Mouse (Mus musculus): Measurements from ENCODE around the gene Rbfox3.
"Not testable (repeated sequence)": the region's sequence is repeated elsewhere in the genome, so short reads cannot be mapped to it uniquely, and the experiment has no call there.

Gene Rbfox3

DNA sequence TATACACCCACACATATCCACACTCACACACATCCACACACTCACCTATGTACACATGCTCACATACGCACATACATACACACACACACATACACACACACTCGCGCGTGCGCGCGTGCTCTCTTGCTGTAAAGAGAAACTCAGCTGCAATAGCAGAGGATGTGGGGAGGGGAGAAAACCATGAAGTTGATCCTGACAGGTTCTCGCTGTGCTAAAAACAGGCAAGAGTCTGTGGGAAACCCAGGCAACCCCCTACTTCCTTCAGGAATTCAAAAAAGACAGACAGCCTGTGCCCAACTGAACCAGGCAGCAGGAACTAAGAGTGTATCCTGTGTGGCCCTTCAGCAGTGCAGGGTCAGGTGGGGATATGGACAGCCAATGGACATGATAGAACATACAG, 92.9 kb downstream of the Rbfox3 start:
- DNase-seq (ENCODE audit: low spot score), result no peak

DNA sequence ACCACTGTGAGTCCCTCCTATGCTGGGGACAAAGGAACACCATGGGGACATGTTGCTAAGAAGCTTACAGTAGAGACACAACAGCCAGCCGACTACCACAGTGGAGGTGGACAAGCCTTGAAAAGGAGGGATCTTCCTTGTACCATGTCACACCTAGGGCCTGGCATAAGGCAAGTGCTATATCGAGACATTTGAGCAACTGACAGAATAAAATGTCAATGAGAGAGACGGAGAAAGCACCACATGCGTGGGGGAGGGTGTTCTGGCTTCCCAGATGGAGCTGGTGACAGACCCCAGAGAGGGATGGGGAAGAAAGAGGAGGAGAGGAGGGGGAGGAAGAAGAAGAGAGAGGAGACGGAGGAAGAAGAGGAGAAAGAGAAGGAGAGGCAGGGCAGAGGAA, 96.3 kb downstream of the Rbfox3 start:
- no peak for DNase-seq (ENCODE audit: low spot score)

- DNase-seq (ENCODE audit: low spot score), result no peak
Observed at GRCm38 (mm10) chr11:118813942-118814341, 97.5 kb downstream of the Rbfox3 start.

DNA sequence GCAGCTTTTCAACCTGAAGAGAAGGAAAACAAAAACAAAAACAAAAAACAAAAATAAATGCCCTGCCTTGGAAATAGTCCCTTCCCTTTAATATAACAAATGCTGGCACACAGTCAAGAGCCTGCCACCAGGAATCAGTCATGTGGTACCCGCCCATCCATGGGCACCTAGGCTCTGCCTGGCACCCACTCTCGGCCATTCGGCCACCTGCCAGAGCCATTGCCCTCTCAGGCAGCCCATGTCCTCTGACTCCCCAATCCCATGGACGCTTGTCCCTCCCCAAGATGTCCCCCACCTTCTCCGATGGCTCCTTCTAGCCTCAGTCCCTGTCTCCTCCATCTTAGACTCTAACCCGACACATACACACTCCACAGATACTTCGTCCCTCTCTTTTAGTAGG, 100.0 kb downstream of the Rbfox3 start:
- DNase-seq (ENCODE audit: low spot score), result no peak

DNA sequence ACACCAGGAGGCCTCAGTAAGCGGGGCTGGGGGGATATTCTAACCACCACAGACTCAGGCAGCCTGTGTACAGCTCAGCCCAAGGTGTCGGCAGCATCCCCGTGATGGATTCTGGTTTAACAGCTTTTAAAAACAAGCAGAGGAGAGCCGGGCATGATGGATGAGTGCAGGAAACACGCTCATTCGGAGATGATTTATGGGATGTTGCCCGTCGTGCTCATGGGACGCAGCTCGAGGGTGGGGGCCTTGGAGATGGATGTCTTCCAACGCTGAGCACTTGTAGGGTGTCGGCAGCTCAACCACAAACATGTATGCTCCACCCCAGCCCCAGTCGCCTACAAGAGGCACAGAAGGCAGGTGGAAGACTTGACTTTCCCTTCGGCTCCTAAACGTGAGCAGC, 103.9 kb downstream of the Rbfox3 start:
- no peak for DNase-seq (ENCODE audit: low spot score)

GRCm38 (mm10) chr11:118794856-118795602, 116.4 kb downstream of the Rbfox3 start:
- DNase-seq (ENCODE audit: low spot score), result peak; percentile 5

DNA sequence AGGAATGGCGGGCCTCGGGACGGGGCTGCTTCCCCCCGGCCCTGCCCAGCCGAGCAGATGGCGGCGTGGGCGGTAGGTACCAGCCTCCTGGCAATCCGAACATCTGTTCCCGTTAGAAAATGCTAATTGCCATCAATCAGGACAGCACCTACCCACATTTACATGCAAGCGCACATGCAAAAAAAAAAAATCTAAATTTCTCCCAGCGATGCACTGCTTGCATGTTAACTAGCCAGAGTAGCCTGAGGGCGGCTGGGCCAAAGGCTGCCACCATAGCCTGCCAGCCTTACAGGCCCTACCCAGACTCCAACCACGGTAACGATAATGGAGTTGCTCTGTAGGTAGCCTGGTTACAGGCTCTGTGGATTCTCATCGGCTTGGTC, 117.8 kb downstream of the Rbfox3 start:
- DNase-seq (ENCODE audit: low spot score), result no peak

DNA sequence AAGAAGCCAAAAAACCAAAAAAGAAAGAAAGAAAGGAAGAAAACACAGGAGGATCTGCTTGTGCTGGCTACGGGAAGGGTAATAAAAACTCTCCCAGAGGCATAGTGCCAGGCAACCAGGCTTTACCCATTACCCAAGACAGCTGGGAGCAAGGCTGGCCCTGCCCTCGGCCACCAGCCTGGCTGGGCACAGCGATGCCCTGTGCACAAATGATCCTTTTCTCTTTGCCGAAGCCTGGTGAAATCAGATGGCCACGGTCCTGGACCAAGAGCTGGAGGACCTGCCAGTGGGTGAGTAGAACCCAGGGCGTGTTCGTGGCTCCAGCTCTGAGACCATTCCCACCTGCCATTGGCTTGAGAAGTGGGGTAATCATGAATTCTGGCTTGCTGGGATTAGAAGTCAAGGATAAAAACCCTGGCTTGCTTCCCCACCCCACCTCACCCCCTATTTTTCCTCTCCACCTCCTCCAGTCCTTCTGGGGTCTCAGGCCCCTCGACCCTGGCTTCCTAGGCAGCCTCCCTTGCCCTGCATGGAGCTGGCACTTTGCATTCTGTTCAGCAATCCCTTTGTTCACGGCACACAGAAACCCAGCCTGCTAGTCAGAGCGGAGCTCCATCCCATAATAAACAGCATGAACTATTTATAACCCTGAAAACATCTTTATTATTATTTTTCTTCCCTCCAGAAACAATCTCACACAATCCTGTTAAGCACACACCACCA, 118.3 kb downstream of the Rbfox3 start:
- DNase-seq (ENCODE audit: low spot score), result no peak

GRCm38 (mm10) chr11:118792163-118792915, 119.1 kb downstream of the Rbfox3 start:
- no peak for DNase-seq (ENCODE audit: low spot score)

DNA sequence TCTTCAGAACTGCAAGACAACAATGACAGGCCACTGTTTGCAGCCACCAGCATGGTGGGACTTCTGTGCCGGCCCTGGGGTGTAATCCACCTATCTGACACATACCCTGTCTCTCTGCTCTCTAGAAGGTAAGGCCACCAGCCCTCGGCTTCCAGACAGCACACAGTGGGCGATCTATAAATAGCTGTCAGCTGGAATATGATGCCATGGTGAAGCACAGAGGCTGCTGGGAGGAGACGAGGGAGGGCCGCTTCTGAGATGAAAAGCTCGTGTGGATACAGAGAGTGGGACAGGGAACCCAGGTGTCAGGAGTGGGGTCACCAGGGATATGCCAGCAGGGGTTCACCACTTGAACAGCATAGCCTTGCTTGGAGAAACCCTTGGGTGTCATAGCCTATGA, 120.0 kb downstream of the Rbfox3 start:
- no peak for DNase-seq (ENCODE audit: low spot score)

DNA sequence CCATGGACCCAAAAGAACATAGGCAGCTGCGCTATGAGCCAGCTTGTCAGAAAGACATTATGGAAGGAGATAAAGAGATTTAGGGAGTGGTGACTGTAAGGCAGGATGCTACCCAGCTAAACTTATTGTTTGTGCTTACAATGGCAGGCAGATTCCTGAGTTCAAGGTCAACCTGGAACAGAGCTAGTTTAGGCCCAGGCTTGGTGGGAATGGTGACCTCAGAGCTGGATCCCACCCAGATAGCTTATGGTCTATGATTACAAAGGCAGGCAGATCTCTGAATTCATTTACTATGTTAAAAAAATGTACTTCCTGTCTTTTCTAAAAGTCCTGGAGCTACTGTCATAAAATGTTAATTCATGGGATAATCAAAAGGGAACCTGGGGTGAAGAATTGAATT, 123.3 kb downstream of the Rbfox3 start:
- no peak for DNase-seq (ENCODE audit: low spot score)

DNA sequence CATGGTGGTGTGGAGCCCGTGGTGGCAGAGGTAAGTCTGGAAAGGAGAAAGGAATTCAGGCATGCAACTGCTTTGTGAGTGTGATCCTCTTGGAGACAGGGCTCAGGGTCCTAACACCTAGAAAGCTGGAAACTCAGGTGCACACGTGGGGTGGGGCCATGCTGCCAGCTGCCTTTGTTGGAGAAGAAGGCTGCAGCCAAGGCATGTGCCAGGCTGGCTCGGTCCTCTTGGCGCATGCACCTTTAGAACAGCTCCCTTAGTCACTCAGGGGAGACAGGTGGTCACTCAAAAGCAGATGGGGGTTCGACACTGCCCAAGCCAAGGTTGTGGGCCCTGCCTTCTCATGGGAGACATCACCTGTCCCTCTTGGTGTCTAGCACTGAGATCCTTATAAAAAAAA, 128.7 kb downstream of the Rbfox3 start:
- no peak for DNase-seq (ENCODE audit: low spot score)

DNA sequence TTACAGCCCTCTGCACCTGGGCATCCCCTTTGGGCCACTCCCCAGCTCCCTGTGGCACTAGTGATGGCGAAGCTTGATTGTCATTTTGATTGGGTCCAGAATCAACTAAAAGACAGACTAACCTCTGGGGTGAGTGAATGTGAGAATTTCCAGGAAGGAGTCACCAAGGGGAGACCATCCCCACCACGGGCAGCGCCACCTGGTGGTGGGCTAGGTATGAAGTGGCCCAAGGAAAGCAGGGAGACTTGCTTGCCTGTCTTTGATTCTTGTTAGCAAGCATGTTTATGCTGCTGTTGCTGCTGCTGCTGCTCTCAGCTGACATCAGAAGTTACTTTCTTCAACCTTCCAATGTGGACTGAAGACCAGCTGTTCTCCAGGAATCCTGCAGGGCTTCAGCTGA, 135.6 kb downstream of the Rbfox3 start:
- no peak for DNase-seq (ENCODE audit: low spot score)

DNA sequence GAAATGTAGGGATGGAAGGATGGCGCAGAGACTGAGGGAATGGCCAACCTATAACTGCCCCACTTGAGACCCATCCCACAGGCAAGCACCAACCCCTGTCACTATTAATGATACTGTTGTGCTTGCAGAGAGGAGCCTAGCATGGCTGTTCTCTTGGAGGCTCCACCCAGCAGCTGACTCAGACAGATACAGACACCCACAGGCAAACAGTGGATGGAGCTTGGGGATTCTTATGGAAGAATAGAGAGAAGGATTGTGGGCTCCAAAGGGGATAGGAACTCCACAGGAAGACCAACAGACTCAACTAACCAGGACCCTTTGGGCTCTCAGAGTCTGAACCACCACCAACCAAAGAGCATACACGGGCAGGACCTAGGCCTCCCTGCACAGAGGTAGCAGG, 136.6 kb downstream of the Rbfox3 start:
- not testable (repeated sequence) for DNase-seq (ENCODE audit: low spot score)

- no peak for DNase-seq (ENCODE audit: low spot score)
Observed at GRCm38 (mm10) chr11:118773076-118773583, 138.3 kb downstream of the Rbfox3 start.

DNA sequence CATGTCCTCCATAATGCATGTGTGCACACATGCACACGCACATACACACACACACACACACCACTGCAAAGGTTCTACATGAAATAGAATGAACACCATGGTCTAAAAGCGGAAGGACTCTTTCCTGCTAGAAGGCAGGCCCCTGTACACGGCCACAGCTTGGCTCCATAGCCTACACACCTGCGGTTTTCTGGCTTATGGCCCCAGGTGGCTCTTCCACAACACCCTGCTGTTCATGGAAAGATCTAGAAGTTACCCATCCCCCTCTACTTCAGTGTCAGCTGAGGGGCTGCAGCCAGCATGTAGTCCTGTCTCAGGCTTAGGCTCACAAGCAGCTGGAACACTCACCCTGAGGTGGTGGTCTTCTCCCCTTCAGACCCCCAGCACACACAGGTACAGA, 140.0 kb downstream of the Rbfox3 start:
- no peak for DNase-seq (ENCODE audit: low spot score)

DNA sequence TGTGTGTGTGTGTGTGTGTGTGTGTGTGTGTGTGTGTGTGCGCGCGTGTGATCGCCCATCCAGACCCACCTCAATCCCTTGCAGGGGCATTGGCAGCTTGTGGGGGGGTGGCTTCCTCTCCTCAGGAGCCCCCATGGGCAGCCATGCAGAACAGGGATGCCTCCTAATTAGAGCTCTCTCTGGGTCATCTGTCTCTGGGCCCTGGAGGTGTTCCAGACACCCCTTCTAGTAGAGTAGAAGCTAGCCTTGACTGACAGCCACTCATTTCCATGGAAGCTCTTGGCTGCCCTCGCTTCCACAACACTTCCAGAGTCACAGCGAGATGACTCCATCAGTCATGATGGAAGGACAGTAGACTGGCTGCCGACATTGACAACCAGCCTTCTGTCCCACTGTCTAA, 140.6 kb downstream of the Rbfox3 start:
- DNase-seq (ENCODE audit: low spot score), result no peak

- DNase-seq (ENCODE audit: low spot score), result no peak
Observed at GRCm38 (mm10) chr11:118769542-118769941, 141.9 kb downstream of the Rbfox3 start.

DNA sequence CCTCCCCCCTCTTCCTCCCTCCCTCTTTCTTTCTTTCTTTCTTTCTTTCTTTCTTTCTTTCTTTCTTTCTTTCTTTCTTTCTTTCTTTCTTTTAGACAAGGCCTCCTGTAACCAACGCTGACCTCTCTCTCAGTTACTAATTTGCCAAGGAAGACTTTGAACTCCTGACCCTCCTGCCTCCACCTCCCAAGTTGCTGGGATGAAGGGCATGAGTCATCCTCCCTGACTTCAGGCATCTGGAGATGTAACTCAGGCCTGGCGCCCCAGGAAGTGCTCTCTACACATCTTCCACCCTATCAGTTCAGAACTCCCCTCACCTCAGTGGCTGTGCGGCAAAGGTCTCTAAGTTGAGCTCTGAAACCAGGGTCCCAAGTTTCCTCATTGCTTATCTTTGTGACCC, 143.0 kb downstream of the Rbfox3 start:
- DNase-seq (ENCODE audit: low spot score), result no peak

DNA sequence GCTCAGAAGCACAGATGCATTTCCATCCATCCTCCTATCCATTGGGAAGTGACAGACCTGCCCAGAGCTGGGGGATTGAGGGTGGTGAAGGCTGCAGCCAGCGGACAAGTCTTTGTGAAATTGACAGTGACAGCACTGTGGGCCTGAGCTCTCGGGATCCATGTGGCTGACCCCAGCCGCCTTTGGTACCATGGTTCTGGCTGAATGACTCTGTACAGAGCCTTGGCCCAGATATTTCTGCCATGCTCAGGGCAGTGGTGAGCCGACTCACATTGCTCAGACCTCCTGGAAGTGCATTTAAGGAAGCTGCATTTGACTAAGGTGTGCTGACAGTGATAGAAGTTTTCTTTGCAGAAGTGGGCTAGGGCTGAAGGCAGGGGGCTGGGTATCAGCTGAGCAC, 144.0 kb downstream of the Rbfox3 start:
- DNase-seq (ENCODE audit: low spot score), result no peak

- DNase-seq (ENCODE audit: low spot score), result no peak
Observed at GRCm38 (mm10) chr11:118760296-118760988, 151.0 kb downstream of the Rbfox3 start.

- DNase-seq (ENCODE audit: low spot score), result no peak
Observed at GRCm38 (mm10) chr11:118759228-118759627, 152.2 kb downstream of the Rbfox3 start.

All from adipocyte (in vitro differentiated cells).